Mouse (Mus musculus): ENCODE results near the gene Lmln. TPM values are rescaled to one million over a fixed set of nuclear protein-coding genes. Genes with fewer than 3 reads are reported as not detected.

Lmln gene
- total RNA-seq, 1 experiment: 9.1 TPM

DNA sequence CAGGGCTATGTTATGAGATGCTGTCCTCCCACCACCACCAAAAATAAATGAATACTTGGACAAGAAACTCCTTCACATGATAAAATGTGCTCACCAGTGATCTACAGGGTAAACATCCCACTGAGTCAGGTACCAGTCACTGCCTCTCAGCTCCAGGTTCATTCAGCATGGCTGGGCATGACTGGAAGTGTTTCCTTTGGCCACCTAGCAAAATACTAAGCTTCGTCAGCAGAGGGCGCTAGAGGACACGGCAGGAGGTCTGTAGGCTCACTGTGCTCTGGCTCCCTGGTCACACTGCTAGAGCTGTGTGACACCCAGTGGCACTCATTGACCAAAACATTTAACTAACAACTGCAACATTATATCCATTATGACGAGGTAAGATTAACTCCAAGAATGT lies 38.6 kb upstream of the Lmln start:
- no peaks in the 10 kb centered on the region for H3K4me1 ChIP-seq (ENCODE audit: control insufficient read depth in 2 of 2, insufficient read depth in 2 of 2, low read length in 2 of 2, poor library complexity in 1 of 2)
- DNase-seq (ENCODE audit: low read depth, low spot score): peak; percentile 86
- H3K9ac ChIP-seq (ENCODE audit: insufficient read depth, low read depth, low read length, poor library complexity, severe bottlenecking): no peak overlapping the region
- no peak overlapping the region for H3K27ac ChIP-seq (ENCODE audit: insufficient read depth, low read depth, low read length, poor library complexity, severe bottlenecking)
- in situ Hi-C loops (cut with MboI; ENCODE audit: low sequenced_read_pairs in 2 of 2, unreplicated experiment in 2 of 2): no loop called here
- no peaks in the 10 kb centered on the region for H3K9me3 ChIP-seq (ENCODE audit: control insufficient read depth, insufficient read depth, low read depth, low read length)
- TF ChIP-seq ZC3H11A (IDR thresholded peaks at IDR 0.05; ENCODE audit: borderline replicate concordance, low read depth, low read length) (peak; percentile 57; the same call in 1 of the 2 replicates), HCFC1 (IDR thresholded peaks at IDR 0.05; ENCODE audit: borderline replicate concordance, insufficient read depth, low read length) (0 out of 2 replicates have a peak, but pooled peaks have one; percentile 33), MAFK (IDR thresholded peaks at IDR 0.05; ENCODE audit: insufficient read depth, low read depth, low read length) (0 out of 2 replicates have a peak, but pooled peaks have one; percentile 25), ZNF384 (IDR thresholded peaks at IDR 0.05; ENCODE audit: low read depth, low read length) (no peak), CHD2 (IDR thresholded peaks at IDR 0.05; ENCODE audit: low read depth, low read length) (no peak)
- H3K36me3 ChIP-seq (ENCODE audit: control insufficient read depth, insufficient read depth, low read length, poor library complexity, severe bottlenecking): no peaks in the 10 kb centered on the region; the same call in 1 of the 2 replicates
- H3K4me3 ChIP-seq (ENCODE audit: insufficient read depth in 1 of 2, low read depth in 1 of 2, low read length in 2 of 2, poor library complexity in 1 of 2, severe bottlenecking in 1 of 2): no peak overlapping the region

DNA sequence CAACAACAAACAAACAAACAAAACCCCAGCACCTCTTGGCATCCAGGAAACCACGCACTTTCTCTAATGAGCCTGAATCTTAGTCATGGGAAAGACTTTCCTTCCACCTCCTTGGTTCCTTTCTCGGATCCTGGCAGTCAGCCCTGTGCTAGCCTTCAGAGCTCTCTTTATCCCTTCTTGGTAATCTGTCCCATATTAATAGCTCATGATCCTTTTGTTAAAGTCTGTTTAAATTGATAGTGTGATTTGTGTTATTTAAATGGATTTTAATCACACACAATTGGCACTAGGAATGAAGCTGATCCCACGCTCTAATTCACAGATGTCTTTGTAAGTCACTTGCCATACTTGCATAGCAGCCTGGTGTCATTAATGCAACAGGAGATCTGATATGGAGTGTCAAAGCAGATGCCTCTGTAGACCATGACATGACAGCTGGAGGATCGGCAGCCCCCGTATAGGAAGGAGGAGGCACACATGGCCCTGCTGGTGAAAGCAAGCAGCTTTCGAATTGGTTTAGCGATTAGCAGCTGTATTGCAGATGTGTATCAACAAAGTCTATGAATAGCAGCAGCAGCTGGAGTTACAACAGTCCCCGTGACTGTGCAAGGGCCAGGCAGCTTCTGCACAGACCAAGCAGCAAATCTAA lies 37.7 kb upstream of the Lmln start:
- Histone ChIP-seq H3K9me3 (ENCODE audit: control insufficient read depth, insufficient read depth, low read depth, low read length) (no peaks in the 10 kb centered on the region), H3K27ac (ENCODE audit: insufficient read depth, low read depth, low read length, poor library complexity, severe bottlenecking) (no peak overlapping the region), H3K9ac (ENCODE audit: insufficient read depth, low read depth, low read length, poor library complexity, severe bottlenecking) (no peak overlapping the region), H3K4me1 (ENCODE audit: control insufficient read depth in 2 of 2, insufficient read depth in 2 of 2, low read length in 2 of 2, poor library complexity in 1 of 2) (no peaks in the 10 kb centered on the region), H3K4me3 (ENCODE audit: insufficient read depth in 1 of 2, low read depth in 1 of 2, low read length in 2 of 2, poor library complexity in 1 of 2, severe bottlenecking in 1 of 2) (no peak overlapping the region), H3K36me3 (ENCODE audit: control insufficient read depth, insufficient read depth, low read length, poor library complexity, severe bottlenecking) (no peaks in the 10 kb centered on the region; the same call in 1 of the 2 replicates)
- no peak for TF ChIP-seq ZNF384 (IDR thresholded peaks at IDR 0.05; ENCODE audit: low read depth, low read length)
- no peak for TF ChIP-seq ZC3H11A (IDR thresholded peaks at IDR 0.05; ENCODE audit: borderline replicate concordance, low read depth, low read length)
- TF ChIP-seq CHD2 (IDR thresholded peaks at IDR 0.05; ENCODE audit: low read depth, low read length): no peak
- TF ChIP-seq HCFC1 (IDR thresholded peaks at IDR 0.05; ENCODE audit: borderline replicate concordance, insufficient read depth, low read length): no peak
- no peak for TF ChIP-seq MAFK (IDR thresholded peaks at IDR 0.05; ENCODE audit: insufficient read depth, low read depth, low read length)
- DNase-seq (ENCODE audit: low read depth, low spot score): no peak
- in situ Hi-C loops (cut with MboI; ENCODE audit: low sequenced_read_pairs in 2 of 2, unreplicated experiment in 2 of 2): no loop called here

DNA sequence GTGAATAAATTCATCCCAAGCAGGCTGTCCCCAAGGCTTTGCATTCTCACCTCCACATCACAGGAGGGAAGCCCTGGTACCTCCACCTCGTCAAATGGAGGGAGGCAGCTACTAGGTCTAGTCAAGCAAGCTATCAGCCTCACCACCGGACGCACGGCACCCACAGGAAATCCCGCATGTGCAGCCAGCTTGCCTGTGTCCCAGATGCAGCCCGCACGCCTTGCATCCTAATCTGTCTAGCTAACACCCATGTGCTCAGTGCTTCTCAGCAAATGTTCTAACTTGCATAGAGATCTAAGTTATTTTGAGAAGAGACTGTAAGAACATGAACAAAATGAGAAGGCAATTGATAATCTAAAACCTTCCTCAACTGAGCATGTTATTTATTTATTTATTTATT lies 36.0 kb upstream of the Lmln start:
- no peaks in the 10 kb centered on the region for H3K4me1 ChIP-seq (ENCODE audit: control insufficient read depth in 2 of 2, insufficient read depth in 2 of 2, low read length in 2 of 2, poor library complexity in 1 of 2)
- H3K27ac ChIP-seq (ENCODE audit: insufficient read depth, low read depth, low read length, poor library complexity, severe bottlenecking): no peak overlapping the region
- H3K9ac ChIP-seq (ENCODE audit: insufficient read depth, low read depth, low read length, poor library complexity, severe bottlenecking): no peak overlapping the region
- 0 out of 2 replicates have a peak, but pooled peaks cover 2% of the 10 kb centered on the region for H3K36me3 ChIP-seq (ENCODE audit: control insufficient read depth, insufficient read depth, low read length, poor library complexity, severe bottlenecking)
- H3K9me3 ChIP-seq (ENCODE audit: control insufficient read depth, insufficient read depth, low read depth, low read length): no peaks in the 10 kb centered on the region
- H3K4me3 ChIP-seq (ENCODE audit: insufficient read depth in 1 of 2, low read depth in 1 of 2, low read length in 2 of 2, poor library complexity in 1 of 2, severe bottlenecking in 1 of 2): no peak overlapping the region
- no peak for DNase-seq (ENCODE audit: low read depth, low spot score)
- TF ChIP-seq HCFC1 (IDR thresholded peaks at IDR 0.05; ENCODE audit: borderline replicate concordance, insufficient read depth, low read length) (no peak), ZC3H11A (IDR thresholded peaks at IDR 0.05; ENCODE audit: borderline replicate concordance, low read depth, low read length) (no peak), MAFK (IDR thresholded peaks at IDR 0.05; ENCODE audit: insufficient read depth, low read depth, low read length) (no peak), ZNF384 (IDR thresholded peaks at IDR 0.05; ENCODE audit: low read depth, low read length) (no peak), CHD2 (IDR thresholded peaks at IDR 0.05; ENCODE audit: low read depth, low read length) (no peak)
- in situ Hi-C loops (cut with MboI; ENCODE audit: low sequenced_read_pairs in 2 of 2, unreplicated experiment in 2 of 2): no loop called here

DNA sequence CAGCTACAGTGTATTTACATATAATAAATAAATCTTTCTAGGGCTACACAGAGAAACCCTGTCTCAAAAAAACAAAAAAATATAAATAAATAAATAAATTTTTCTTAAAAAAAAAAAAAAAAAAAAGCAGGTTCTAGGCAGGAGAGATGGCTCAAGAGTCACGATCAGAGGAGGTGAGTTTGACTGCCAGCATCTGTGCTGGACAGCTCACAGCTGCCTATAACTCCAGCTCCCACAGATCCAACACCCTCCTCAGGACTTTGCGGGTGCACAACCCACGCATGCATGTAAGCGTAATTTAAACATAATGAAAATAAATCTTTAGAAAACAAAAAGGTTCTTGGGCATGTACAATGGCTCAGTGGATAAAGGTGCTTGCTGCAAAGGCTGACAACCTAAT lies 26.3 kb upstream of the Lmln start:
- DNase-seq (ENCODE audit: low read depth, low spot score): no peak
- TF ChIP-seq ZNF384 (IDR thresholded peaks at IDR 0.05; ENCODE audit: low read depth, low read length) (peak; percentile 47), HCFC1 (IDR thresholded peaks at IDR 0.05; ENCODE audit: borderline replicate concordance, insufficient read depth, low read length) (no peak)
- peaks cover 5% of the 10 kb centered on the region; the same call in 1 of the 2 replicates for H3K36me3 ChIP-seq (ENCODE audit: control insufficient read depth, insufficient read depth, low read length, poor library complexity, severe bottlenecking)
- in situ Hi-C loops (cut with MboI; ENCODE audit: low sequenced_read_pairs in 2 of 2, unreplicated experiment in 2 of 2): no loop called here
- no peak overlapping the region for H3K9ac ChIP-seq (ENCODE audit: insufficient read depth, low read depth, low read length, poor library complexity, severe bottlenecking)
- H3K4me3 ChIP-seq (ENCODE audit: insufficient read depth in 1 of 2, low read depth in 1 of 2, low read length in 2 of 2, poor library complexity in 1 of 2, severe bottlenecking in 1 of 2): no peak overlapping the region
- no peak overlapping the region for H3K27ac ChIP-seq (ENCODE audit: insufficient read depth, low read depth, low read length, poor library complexity, severe bottlenecking)
- H3K4me1 ChIP-seq (ENCODE audit: control insufficient read depth in 2 of 2, insufficient read depth in 2 of 2, low read length in 2 of 2, poor library complexity in 1 of 2): peaks cover 0 to 6% of the 10 kb centered on the region in 2 experiments; a peak in 1 of 4 replicates
- H3K9me3 ChIP-seq (ENCODE audit: control insufficient read depth, insufficient read depth, low read depth, low read length): no peaks in the 10 kb centered on the region
